Mouse (Mus musculus): Measurements from ENCODE around the gene Myl12a.

DNA sequence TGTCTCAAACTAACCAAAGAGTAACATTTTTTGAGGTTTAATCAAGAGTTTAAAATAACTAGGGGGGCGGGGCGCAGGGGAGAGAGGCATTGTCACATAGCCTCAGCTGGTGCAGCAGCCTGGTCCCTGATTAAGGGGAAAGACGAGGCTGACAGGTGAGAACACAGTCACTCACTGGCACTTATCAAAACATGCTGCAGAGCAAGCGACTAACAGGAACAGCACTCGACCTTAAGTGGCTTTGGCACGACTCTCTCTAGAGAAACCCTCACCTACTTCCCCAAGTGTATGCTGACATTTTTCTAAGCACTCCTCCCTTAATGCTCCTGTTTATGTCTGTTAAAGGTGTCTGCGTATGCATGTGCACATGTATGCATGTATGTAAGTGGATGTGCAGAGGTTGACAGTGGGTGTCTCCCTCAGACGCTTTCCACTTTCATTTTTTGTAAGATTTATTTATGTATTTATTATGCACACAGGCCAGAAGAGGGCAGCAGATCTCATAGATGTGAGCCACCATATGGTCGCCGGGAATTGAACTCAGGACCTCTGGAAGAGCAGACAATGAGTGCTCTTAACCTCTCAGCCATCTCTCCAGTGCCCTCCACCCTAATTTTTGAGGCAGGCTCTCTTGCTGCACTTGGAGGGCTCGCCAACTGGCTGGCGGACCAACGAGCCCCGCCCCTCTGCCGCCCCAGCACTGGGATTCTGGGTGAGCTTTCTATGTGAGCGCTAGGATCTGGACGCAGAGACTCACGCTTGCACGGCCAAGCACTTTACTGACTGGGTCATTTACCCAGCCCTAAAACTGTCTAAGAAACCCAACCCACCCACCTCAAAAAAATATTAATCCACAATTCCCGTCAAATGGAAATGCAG lies 23.1 kb downstream of the Myl12a start:
- TF ChIP-seq CTCF (IDR thresholded peaks at IDR 0.05; ENCODE audit: borderline replicate concordance, insufficient read depth, low read depth, low read length) (no peak), POLR2A (IDR thresholded peaks at IDR 0.05; ENCODE audit: borderline replicate concordance, insufficient read depth, low read length) (no peak)
